Mouse (Mus musculus) intestine, embryonic 16.5 days (tissue): ENCODE measurements around the gene Antxr2. TPM values are rescaled to one million over a fixed set of nuclear protein-coding genes. Genes with fewer than 3 reads are reported as not detected.

ENCODE experiments used
- ATAC-seq: fragments of 200-750 bp; cut with Nextera tagmentation; 2 replicates; pipeline ENCODE4 v1.8.0; 2017; ENCODE audit warnings: moderate TSS enrichment, moderate library complexity
- H3K27ac ChIP-seq: fragments of 300-500 bp; sonication (generic); 2 replicates; pipeline ENCODE4 v1.5.1; 2014; ENCODE audit warnings: mild to moderate bottlenecking, low read length
- H3K27me3 ChIP-seq: fragments of 300-500 bp; sonication (generic); replicated peaks from 2 replicates; pipeline ENCODE4 v1.6.1; 2014; ENCODE audit warnings: low read length, control low read depth, mixed read lengths; ENCODE audit not compliant: control insufficient read depth, insufficient read depth
- H3K36me3 ChIP-seq: fragments of 300-500 bp; sonication (generic); 2 replicates; pipeline ENCODE4 v1.6.1; 2014; ENCODE audit warnings: low read length, control low read depth; ENCODE audit not compliant: control insufficient read depth, insufficient read depth
- H3K4me1 ChIP-seq: fragments of 300-500 bp; sonication (generic); 2 replicates; pipeline ENCODE4 v1.6.1; 2014; ENCODE audit warnings: low read length, control low read depth, mixed read lengths; ENCODE audit not compliant: control insufficient read depth, insufficient read depth
- H3K4me2 ChIP-seq: fragments of 300-500 bp; sonication (generic); 2 replicates; pipeline ENCODE4 v1.6.1; 2014; ENCODE audit warnings: low read depth, low read length, control low read depth
- H3K4me3 ChIP-seq: fragments of 300-500 bp; sonication (generic); 2 replicates; pipeline ENCODE4 v1.5.1; 2014; ENCODE audit warnings: mild to moderate bottlenecking, low read length
- H3K9ac ChIP-seq: fragments of 300-500 bp; sonication (generic); 2 replicates; pipeline ENCODE4 v1.6.1; 2014; ENCODE audit warnings: low read depth, low read length
- H3K9me3 ChIP-seq: fragments of 300-500 bp; sonication (generic); 2 replicates; pipeline ENCODE4 v1.6.1; 2016; ENCODE audit warnings: low read length, control low read depth; ENCODE audit not compliant: control insufficient read depth
- WGBS: fragments of 180-500 bp; shearing (Covaris S2); extraction: QIAGEN DNeasy Blood & Tissue Kit; methylation state at CpG from one replicate; pipeline ENCODE4 v1.1.7; 2014; 5-methylcytosine and 5-hydroxymethylcytosine counted together
- polyA plus RNA-seq: library from polyadenylated mRNA; unstranded; fragments of >200 nt; fragmentation: Nextera tagmentation; extraction: Ambion mirVana; gene quantifications from 2 replicates; pipeline ENCODE4 v1.2.1, GENCODE M21; 2015

Antxr2 gene
- polyA plus RNA-seq, 1 experiment from 2014 or later, result 19.7 TPM

- no peak overlapping the region for H3K9ac ChIP-seq
- no peaks in the 10 kb centered on the region for H3K36me3 ChIP-seq
- ATAC-seq, result peak; percentile 70
- H3K4me3 ChIP-seq, result no peak overlapping the region
- H3K4me2 ChIP-seq, result no peak overlapping the region
- H3K27ac ChIP-seq, result peak overlapping the region; percentile 7; the same call in 1 of the 2 replicates
- 60% methylated on average over 2 of the region's 2 CpGs for WGBS
- 0 out of 2 replicates have a peak, but pooled peaks cover 3% of the 10 kb centered on the region for H3K4me1 ChIP-seq
- no peaks in the 10 kb centered on the region for H3K27me3 ChIP-seq
- H3K9me3 ChIP-seq, result no peaks in the 10 kb centered on the region
Measured at GRCm38 (mm10) chr5:97837333-97837732, 193.5 kb downstream of the Antxr2 start.

- ATAC-seq, result no peak
- H3K4me1 ChIP-seq, result 0 out of 2 replicates have a peak, but pooled peaks cover 3% of the 10 kb centered on the region
- no peak overlapping the region for H3K27ac ChIP-seq
- no peaks in the 10 kb centered on the region for H3K27me3 ChIP-seq
- H3K9ac ChIP-seq, result no peak overlapping the region
- H3K9me3 ChIP-seq, result no peaks in the 10 kb centered on the region
- no peaks in the 10 kb centered on the region for H3K36me3 ChIP-seq
- H3K4me2 ChIP-seq, result no peak overlapping the region
- 81% methylated on average over 2 of the region's 2 CpGs for WGBS
- H3K4me3 ChIP-seq, result no peak overlapping the region
Measured at GRCm38 (mm10) chr5:97835418-97835817, 195.4 kb downstream of the Antxr2 start.

- no peaks in the 10 kb centered on the region for H3K27me3 ChIP-seq
- no peaks in the 10 kb centered on the region for H3K9me3 ChIP-seq
- ATAC-seq, result 0 out of 2 replicates have a peak, but pooled peaks have one; percentile 42
- 0 out of 2 replicates have a peak overlapping the region, but pooled peaks have one; percentile 2 for H3K27ac ChIP-seq
- no peak overlapping the region for H3K9ac ChIP-seq
- H3K4me1 ChIP-seq, result 0 out of 2 replicates have a peak, but pooled peaks cover 3% of the 10 kb centered on the region
- H3K4me3 ChIP-seq, result no peak overlapping the region
- H3K4me2 ChIP-seq, result no peak overlapping the region
- H3K36me3 ChIP-seq, result no peaks in the 10 kb centered on the region
- WGBS, result 61% methylated on average over 1 of the region's 1 CpGs
Measured at GRCm38 (mm10) chr5:97834770-97835169, 196.1 kb downstream of the Antxr2 start.

Other genes with a start within 250 kb of the Antxr2 start
- 0.04 and 0.05 TPM in 2 replicates for gene Prdm8, start 136.2 kb upstream of the Antxr2 start, polyA plus RNA-seq
- gene Fgf5, start 223.1 kb upstream of the Antxr2 start, polyA plus RNA-seq, result 0.51 and 0.65 TPM in 2 replicates